9 mouse cellular contexts compared by ENCODE assay signal in the genomic region with DNA sequence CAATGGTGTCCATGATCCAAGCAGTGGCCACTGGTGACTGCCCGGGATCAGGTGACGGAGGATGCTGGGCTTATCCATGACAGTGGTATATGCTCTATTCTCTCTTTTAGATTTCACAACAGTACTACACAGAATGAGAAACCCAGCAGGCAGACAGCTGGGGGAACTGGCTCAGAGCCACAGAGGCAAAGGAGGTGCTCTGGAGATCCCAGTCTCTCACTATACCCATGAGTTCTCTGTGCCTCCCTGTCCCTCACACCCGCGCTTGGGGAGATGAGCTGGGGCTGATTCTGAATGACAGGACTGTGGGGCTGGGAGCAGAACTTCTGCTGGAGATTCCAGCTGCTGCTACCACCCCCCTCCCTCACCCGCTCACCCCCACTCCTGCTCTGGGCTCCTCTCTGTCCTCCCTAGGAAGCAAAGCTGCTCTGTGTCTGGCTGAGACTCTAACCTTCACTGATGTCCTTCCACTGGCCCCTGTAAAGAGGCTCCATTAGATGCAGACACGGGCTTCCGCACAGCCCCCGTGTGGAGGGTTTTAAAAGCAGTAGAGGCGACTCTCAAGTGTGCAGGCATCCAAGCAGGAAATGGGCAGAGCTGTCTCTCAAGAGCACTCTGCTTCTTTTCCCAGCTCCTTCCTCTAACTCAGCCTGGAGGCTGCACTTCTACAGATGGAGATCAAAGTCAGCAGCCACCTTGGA.
A peak's percentile ranks its signal among the peaks of the same experiment; 100 is the strongest.
DNase-seq lines count a peak whose midpoint lies in the region; ATAC-seq and TF ChIP-seq lines count a peak whose summit lies in the region.
"Had no signal": no experiment of that assay in that cellular context is flagged by ENCODE, and none has a peak within 500 bp of the region (broad histone marks: within the 10 kb centered on the region; RNA-seq: fewer than 3 reads in every experiment).

No protein-coding gene starts in this region.

- H3K4me1 ChIP-seq in hindbrain, embryonic 10.5 days (replicated peaks), result peaks cover 43% of the 10 kb centered on the region
- peaks cover 24% of the 10 kb centered on the region for H3K4me1 ChIP-seq in hindbrain, embryonic 12.5 days
- peaks cover 36% of the 10 kb centered on the region for H3K4me1 ChIP-seq in embryonic facial prominence, embryonic 10.5 days
- peaks cover 7% of the 10 kb centered on the region; the same call in 1 of the 2 replicates for H3K4me1 ChIP-seq in hindbrain, embryonic 14.5 days (replicated peaks; ENCODE audit: control insufficient read depth, insufficient read depth, low read length)
- peaks cover 5% of the 10 kb centered on the region; the same call in 1 of the 2 replicates for H3K4me1 ChIP-seq in lung, postnatal 0 days (ENCODE audit: insufficient read depth, low read depth, low read length)
- H3K4me1 ChIP-seq: megakaryocyte, embryonic 14.5 days had no signal

- H3K9ac ChIP-seq in hindbrain, embryonic 12.5 days, result no peak overlapping the region
- H3K9ac ChIP-seq in hindbrain, embryonic 14.5 days, result no peak overlapping the region
- H3K9ac ChIP-seq in lung, postnatal 0 days (replicated peaks; ENCODE audit: low read depth), result no peak overlapping the region

- peaks cover 7% of the 10 kb centered on the region; the same call in 1 of the 2 replicates for H3K27me3 ChIP-seq in hindbrain, embryonic 10.5 days (ENCODE audit: insufficient read depth, poor library complexity, severe bottlenecking)
- H3K27me3 ChIP-seq in hindbrain, embryonic 12.5 days, result no peaks in the 10 kb centered on the region; the same call in 1 of the 2 replicates
- no peaks in the 10 kb centered on the region for H3K27me3 ChIP-seq in embryonic facial prominence, embryonic 10.5 days (replicated peaks; ENCODE audit: low read depth, poor library complexity, severe bottlenecking)
- H3K27me3 ChIP-seq in hindbrain, embryonic 14.5 days (ENCODE audit: control insufficient read depth, insufficient read depth, low read length), result no peaks in the 10 kb centered on the region
- no peaks in the 10 kb centered on the region for H3K27me3 ChIP-seq in lung, postnatal 0 days (replicated peaks; ENCODE audit: insufficient read depth, low read length)

- H3K4me2 ChIP-seq in hindbrain, embryonic 12.5 days (replicated peaks), result no peak overlapping the region
- H3K4me2 ChIP-seq in hindbrain, embryonic 14.5 days (replicated peaks), result no peak overlapping the region
- H3K4me2 ChIP-seq in lung, postnatal 0 days (replicated peaks; ENCODE audit: low read depth, low read length), result peak overlapping the region; percentile 17; the same call in 1 of the 2 replicates

- H3K27ac ChIP-seq in hindbrain, embryonic 10.5 days, result peak overlapping the region; percentile 50; the same call in 1 of the 2 replicates
- H3K27ac ChIP-seq in hindbrain, embryonic 12.5 days, result no peak overlapping the region
- H3K27ac ChIP-seq in embryonic facial prominence, embryonic 10.5 days (replicated peaks), result 0 out of 2 replicates have a peak overlapping the region, but pooled peaks have one; percentile 26
- H3K27ac ChIP-seq in hindbrain, embryonic 14.5 days, result no peak overlapping the region
- H3K27ac ChIP-seq in lung, postnatal 0 days (ENCODE audit: low read length), result no peak overlapping the region

- no peak for ATAC-seq in hindbrain, embryonic 12.5 days (ENCODE audit: low FRiP score)
- peak; percentile 54; the same call in 1 of the 2 replicates for ATAC-seq in hindbrain, embryonic 14.5 days (ENCODE audit: low FRiP score)
- ATAC-seq in lung, postnatal 0 days, result peak; percentile 87
- no peak for ATAC-seq in inflammation-experienced regulatory T-cells, adult 6 months

- H3K36me3 ChIP-seq in hindbrain, embryonic 10.5 days, result no peaks in the 10 kb centered on the region
- no peaks in the 10 kb centered on the region for H3K36me3 ChIP-seq in hindbrain, embryonic 12.5 days
- no peaks in the 10 kb centered on the region for H3K36me3 ChIP-seq in embryonic facial prominence, embryonic 10.5 days (replicated peaks)
- H3K36me3 ChIP-seq in hindbrain, embryonic 14.5 days (replicated peaks; ENCODE audit: control insufficient read depth, insufficient read depth), result no peaks in the 10 kb centered on the region
- no peaks in the 10 kb centered on the region for H3K36me3 ChIP-seq in lung, postnatal 0 days (ENCODE audit: insufficient read depth, low read length)

- H3K4me3 ChIP-seq in hindbrain, embryonic 10.5 days, result no peak overlapping the region
- no peak overlapping the region for H3K4me3 ChIP-seq in hindbrain, embryonic 12.5 days
- no peak overlapping the region for H3K4me3 ChIP-seq in embryonic facial prominence, embryonic 10.5 days
- H3K4me3 ChIP-seq in hindbrain, embryonic 14.5 days (replicated peaks; ENCODE audit: low read length), result no peak overlapping the region
- no peak overlapping the region for H3K4me3 ChIP-seq in lung, postnatal 0 days (ENCODE audit: low read depth, low read length)
- H3K4me3 ChIP-seq: megakaryocyte, embryonic 14.5 days had no signal

- no peak for TF ChIP-seq EP300 in lung, postnatal 0 days (IDR thresholded peaks at IDR 0.05)

- peak; percentile 67 for TF ChIP-seq CTCF in lung, postnatal 0 days (IDR thresholded peaks at IDR 0.05)

- H3K9me3 ChIP-seq in hindbrain, embryonic 10.5 days, result no peaks in the 10 kb centered on the region
- H3K9me3 ChIP-seq in hindbrain, embryonic 12.5 days (replicated peaks), result no peaks in the 10 kb centered on the region
- H3K9me3 ChIP-seq in embryonic facial prominence, embryonic 10.5 days, result no peaks in the 10 kb centered on the region
- H3K9me3 ChIP-seq in hindbrain, embryonic 14.5 days (ENCODE audit: control insufficient read depth, low read length), result no peaks in the 10 kb centered on the region
- no peaks in the 10 kb centered on the region for H3K9me3 ChIP-seq in lung, postnatal 0 days (ENCODE audit: low read length)

- DNase-seq in hindbrain, embryonic 10.5 days (ENCODE audit: low spot score), result peak; percentile 13
- peak; percentile 48 for DNase-seq in embryonic facial prominence, embryonic 10.5 days (ENCODE audit: low spot score)
- DNase-seq in hindbrain, embryonic 14.5 days (ENCODE audit: low spot score), result no peak
- peak; percentile 79 for DNase-seq in lung, postnatal 0 days (ENCODE audit: low spot score)
- DNase-seq in thymus, postnatal 0 days (ENCODE audit: low spot score), result peak; percentile 17
- DNase-seq in testis, postnatal 10 days (ENCODE audit: low spot score), result no peak

- 55% methylated on average over 9 of the region's 9 CpGs for WGBS in hindbrain, embryonic 10.5 days
- 48% methylated on average over 9 of the region's 9 CpGs for WGBS in hindbrain, embryonic 12.5 days
- WGBS in embryonic facial prominence, embryonic 10.5 days, result 50% methylated on average over 9 of the region's 9 CpGs
- WGBS in hindbrain, embryonic 14.5 days, result 55% methylated on average over 9 of the region's 9 CpGs
- WGBS in lung, postnatal 0 days, result 21% methylated on average over 9 of the region's 9 CpGs

Comparison
In these comparisons a context has a peak if more than half of its experiments do, and no peak if none do; other contexts are left out.
1. DNase-seq: peak in hindbrain, embryonic 10.5 days (single experiment), embryonic facial prominence, embryonic 10.5 days (single experiment), lung, postnatal 0 days (single experiment) and thymus, postnatal 0 days (single experiment); none in hindbrain, embryonic 14.5 days (single experiment) and testis, postnatal 10 days (single experiment).
2. H3K27ac ChIP-seq: peak in hindbrain, embryonic 10.5 days (single experiment) and embryonic facial prominence, embryonic 10.5 days (single experiment); none in hindbrain, embryonic 12.5 days (single experiment), hindbrain, embryonic 14.5 days (single experiment) and lung, postnatal 0 days (single experiment).
3. ATAC-seq: peak in hindbrain, embryonic 14.5 days (single experiment) and lung, postnatal 0 days (single experiment); none in hindbrain, embryonic 12.5 days (single experiment) and inflammation-experienced regulatory T-cells, adult 6 months (single experiment).